ENCODE assay signal across 18 mouse cellular contexts in the genomic region with DNA sequence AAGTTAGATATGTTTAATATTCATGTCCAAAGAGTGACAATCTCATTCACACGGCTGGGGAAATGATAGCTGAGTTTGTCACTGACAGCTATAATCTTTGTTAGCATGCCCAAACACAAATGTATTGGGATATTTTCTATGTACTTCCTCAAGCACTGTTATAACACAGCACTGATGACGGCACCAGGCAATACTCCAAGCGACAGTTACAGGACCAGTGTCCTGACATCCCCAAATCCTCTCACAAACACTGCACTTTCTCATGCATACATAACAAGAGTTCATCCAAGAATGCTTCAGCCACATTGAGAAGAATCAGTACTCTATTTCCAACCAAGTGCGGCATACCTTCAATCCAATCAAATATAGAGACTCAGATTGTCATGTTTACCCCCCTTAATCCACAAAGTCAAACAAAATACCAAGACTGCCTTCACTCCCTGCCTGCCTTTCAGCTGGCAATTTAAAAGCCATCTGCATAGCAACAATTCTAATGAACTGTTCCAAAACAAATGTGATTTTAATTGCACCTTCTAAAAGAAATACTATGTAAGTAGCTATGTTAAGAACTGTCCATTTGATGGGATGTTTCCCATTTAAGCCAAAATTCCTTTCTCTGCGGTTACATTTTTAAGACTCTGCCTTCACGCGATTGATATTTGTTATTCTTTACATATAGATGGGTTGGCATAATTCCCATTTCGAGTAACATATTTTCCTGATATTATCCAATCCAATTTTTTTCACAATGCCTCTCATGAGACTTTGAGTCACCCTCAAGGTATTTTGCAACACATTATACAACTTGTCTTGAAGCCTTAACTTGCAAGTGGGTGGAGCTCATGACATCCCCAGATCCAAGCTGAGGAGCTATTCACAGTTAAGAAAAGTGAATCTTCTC.
DNase-seq lines count a peak whose midpoint lies in the region; ATAC-seq and TF ChIP-seq lines count a peak whose summit lies in the region.
"Had no signal": no experiment of that assay in that cellular context is flagged by ENCODE, and none has a peak within 500 bp of the region (broad histone marks: within the 10 kb centered on the region; RNA-seq: fewer than 3 reads in every experiment).

No protein-coding gene starts in this region.

- peak; percentile 53 for ATAC-seq in frontal cortex, adult (ENCODE audit: low TSS enrichment)
- no peak for ATAC-seq in kidney, postnatal 0 days (replicated peaks; ENCODE audit: low FRiP score, low read depth)
- ATAC-seq in neural tube, embryonic 15.5 days (ENCODE audit: low FRiP score), result no peak
- peak; percentile 68; the same call in 1 of the 2 replicates for ATAC-seq in stomach, embryonic 16.5 days (ENCODE audit: insufficient read depth, low FRiP score)
- ATAC-seq: midbrain, embryonic 13.5 days had no signal

- H3K4me2 ChIP-seq in kidney, postnatal 0 days (ENCODE audit: low read length), result no peak overlapping the region
- H3K4me2 ChIP-seq in neural tube, embryonic 15.5 days, result no peak overlapping the region
- no peak overlapping the region for H3K4me2 ChIP-seq in stomach, embryonic 16.5 days (ENCODE audit: low read depth, low read length)
- H3K4me2 ChIP-seq: embryonic facial prominence, embryonic 13.5 days; hindbrain, embryonic 13.5 days; liver, embryonic 13.5 days; midbrain, embryonic 13.5 days had no signal

- no peaks in the 10 kb centered on the region for H3K27me3 ChIP-seq in kidney, postnatal 0 days (ENCODE audit: insufficient read depth, low read length)
- H3K27me3 ChIP-seq in neural tube, embryonic 15.5 days (replicated peaks), result no peaks in the 10 kb centered on the region
- H3K27me3 ChIP-seq in stomach, embryonic 16.5 days (ENCODE audit: control insufficient read depth, insufficient read depth, low read length), result no peaks in the 10 kb centered on the region
- H3K27me3 ChIP-seq: embryonic facial prominence, embryonic 13.5 days; hindbrain, embryonic 13.5 days; liver, embryonic 13.5 days; midbrain, embryonic 13.5 days had no signal

- H3K36me3 ChIP-seq in kidney, postnatal 0 days (ENCODE audit: insufficient read depth, low read length), result no peaks in the 10 kb centered on the region
- H3K36me3 ChIP-seq in neural tube, embryonic 15.5 days, result peaks cover 7% of the 10 kb centered on the region
- H3K36me3 ChIP-seq in stomach, embryonic 16.5 days (ENCODE audit: control insufficient read depth, insufficient read depth, low read length), result no peaks in the 10 kb centered on the region
- H3K36me3 ChIP-seq: embryonic facial prominence, embryonic 13.5 days; liver, embryonic 13.5 days had no signal

- no peak for TF ChIP-seq CTCF in kidney, postnatal 0 days (IDR thresholded peaks at IDR 0.05; ENCODE audit: low read depth)

- no peak overlapping the region for H3K9ac ChIP-seq in kidney, postnatal 0 days (ENCODE audit: low read depth, low read length)
- no peak overlapping the region for H3K9ac ChIP-seq in neural tube, embryonic 15.5 days (replicated peaks)
- H3K9ac ChIP-seq in stomach, embryonic 16.5 days (ENCODE audit: low read length), result no peak overlapping the region
- H3K9ac ChIP-seq: embryonic facial prominence, embryonic 13.5 days; hindbrain, embryonic 13.5 days; liver, embryonic 13.5 days; midbrain, embryonic 13.5 days had no signal

- H3K27ac ChIP-seq in kidney, postnatal 0 days, result peak overlapping the region; percentile 42
- H3K27ac ChIP-seq in neural tube, embryonic 15.5 days (replicated peaks), result 0 out of 2 replicates have a peak overlapping the region, but pooled peaks have one; percentile 13
- H3K27ac ChIP-seq in stomach, embryonic 16.5 days (ENCODE audit: low read length), result peak overlapping the region; percentile 72
- H3K27ac ChIP-seq: embryonic facial prominence, embryonic 13.5 days; hindbrain, embryonic 13.5 days; left cerebral cortex, adult 2 months; liver, embryonic 13.5 days; midbrain, embryonic 13.5 days had no signal

- no peak for DNase-seq in frontal cortex, postnatal 25 days (ENCODE audit: low spot score in 2 of 2)
- DNase-seq in kidney, postnatal 0 days (ENCODE audit: low spot score), result peak; percentile 78
- no peak for DNase-seq in kidney, postnatal 4 days
- DNase-seq in neural tube, embryonic 10.5 days (ENCODE audit: extremely low spot score, low spot score), result no peak
- DNase-seq in right cerebral cortex, postnatal 36 days (ENCODE audit: low spot score in 2 of 2), result no peak
- DNase-seq: cerebellum, adult 9-10 months; kidney, adult 11 months; liver, embryonic 13.5 days; retina, postnatal 1 day; thymus, adult 2 months had no signal

- H3K4me1 ChIP-seq in kidney, postnatal 0 days (replicated peaks; ENCODE audit: insufficient read depth, low read length), result no peaks in the 10 kb centered on the region
- 0 out of 2 replicates have a peak, but pooled peaks cover 6% of the 10 kb centered on the region for H3K4me1 ChIP-seq in neural tube, embryonic 15.5 days
- peaks cover 12% of the 10 kb centered on the region for H3K4me1 ChIP-seq in stomach, embryonic 16.5 days (ENCODE audit: control insufficient read depth, insufficient read depth, low read length)
- H3K4me1 ChIP-seq: liver, embryonic 13.5 days; midbrain, embryonic 13.5 days had no signal

- H3K9me3 ChIP-seq in kidney, postnatal 0 days (replicated peaks; ENCODE audit: low read length), result no peaks in the 10 kb centered on the region
- H3K9me3 ChIP-seq in neural tube, embryonic 15.5 days (replicated peaks), result no peaks in the 10 kb centered on the region
- H3K9me3 ChIP-seq in stomach, embryonic 16.5 days (replicated peaks; ENCODE audit: control insufficient read depth, low read length), result no peaks in the 10 kb centered on the region
- H3K9me3 ChIP-seq: embryonic facial prominence, embryonic 13.5 days; hindbrain, embryonic 13.5 days; liver, embryonic 13.5 days; midbrain, embryonic 13.5 days had no signal

- H3K4me3 ChIP-seq in kidney, postnatal 0 days (replicated peaks; ENCODE audit: low read depth, low read length), result no peak overlapping the region
- H3K4me3 ChIP-seq in neural tube, embryonic 15.5 days (replicated peaks), result no peak overlapping the region
- no peak overlapping the region for H3K4me3 ChIP-seq in stomach, embryonic 16.5 days (replicated peaks; ENCODE audit: low read length)
- H3K4me3 ChIP-seq: embryonic facial prominence, embryonic 13.5 days; hindbrain, embryonic 13.5 days; left cerebral cortex, adult 2 months; liver, embryonic 13.5 days; midbrain, embryonic 13.5 days; myocyte had no signal

- 68% methylated on average over 8 of the region's 8 CpGs for WGBS in kidney, postnatal 0 days
- 79% methylated on average over 8 of the region's 8 CpGs for WGBS in neural tube, embryonic 15.5 days
- 44% methylated on average over 8 of the region's 8 CpGs for WGBS in stomach, embryonic 16.5 days

Comparison
In these comparisons a context has a peak if more than half of its experiments do, and no peak if none do; other contexts are left out.
1. ATAC-seq: peak in frontal cortex, adult (single experiment) and stomach, embryonic 16.5 days (single experiment); none in kidney, postnatal 0 days (single experiment) and neural tube, embryonic 15.5 days (single experiment).
2. H3K27ac ChIP-seq: peak in every context shown above with its lines; median percentile 72 in stomach, embryonic 16.5 days; 42 in kidney, postnatal 0 days; 13 in neural tube, embryonic 15.5 days.